In genomic region chr3:101711594-101712171, GRCm38 (mm10) we compare ENCODE assay signal across 9 mouse cellular contexts.
DNase-seq lines count a peak whose midpoint lies in the region; ATAC-seq lines count a peak whose summit lies in the region.
"Had no signal": no experiment of that assay in that cellular context is flagged by ENCODE, and none has a peak within 500 bp of the region (broad histone marks: within the 10 kb centered on the region; RNA-seq: fewer than 3 reads in every experiment).

No protein-coding gene starts in this region.

- H3K4me1 ChIP-seq in forebrain, embryonic 13.5 days, result peaks cover 37% of the 10 kb centered on the region
- no peaks in the 10 kb centered on the region; the same call in 1 of the 2 replicates for H3K4me1 ChIP-seq in liver, embryonic 16.5 days (ENCODE audit: control insufficient read depth, low read depth, low read length)

- no peaks in the 10 kb centered on the region for H3K9me3 ChIP-seq in forebrain, embryonic 13.5 days (replicated peaks)
- H3K9me3 ChIP-seq in liver, embryonic 16.5 days (replicated peaks; ENCODE audit: control insufficient read depth, low read length), result no peaks in the 10 kb centered on the region

- no peak overlapping the region for H3K4me2 ChIP-seq in forebrain, embryonic 13.5 days
- H3K4me2 ChIP-seq in liver, embryonic 16.5 days (ENCODE audit: low read depth, low read length), result no peak overlapping the region

- no peak overlapping the region for H3K9ac ChIP-seq in forebrain, embryonic 13.5 days
- no peak overlapping the region for H3K9ac ChIP-seq in liver, embryonic 16.5 days (ENCODE audit: low read depth, low read length)

- peak; percentile 59; the same call in 1 of the 2 replicates for ATAC-seq in forebrain, embryonic 13.5 days
- ATAC-seq in liver, embryonic 16.5 days (ENCODE audit: low read depth), result 0 out of 2 replicates have a peak, but pooled peaks have one; percentile 16

- H3K36me3 ChIP-seq in forebrain, embryonic 13.5 days (ENCODE audit: poor library complexity, severe bottlenecking), result no peaks in the 10 kb centered on the region
- H3K36me3 ChIP-seq in liver, embryonic 16.5 days (ENCODE audit: control insufficient read depth, insufficient read depth), result no peaks in the 10 kb centered on the region

- peak; percentile 25 for DNase-seq in kidney, adult 11 months
- no peak for DNase-seq in kidney, postnatal 14 days
- peak; percentile 43 to 60 for DNase-seq in heart, postnatal 36 days
- DNase-seq in skeletal muscle tissue, adult 2 months (ENCODE audit: low read depth, low spot score), result peak; percentile 50
- DNase-seq in layer of hippocampus, postnatal 14 days (ENCODE audit: low spot score in 2 of 2), result no peak
- no peak for DNase-seq in adrenal gland, adult 18-20 months (ENCODE audit: low spot score in 2 of 2)

- peak overlapping the region; percentile 61 for H3K27ac ChIP-seq in forebrain, embryonic 13.5 days
- H3K27ac ChIP-seq in liver, embryonic 16.5 days (ENCODE audit: low read length), result no peak overlapping the region

- WGBS in forebrain, embryonic 13.5 days, result 5% methylated on average over 11 of the region's 11 CpGs
- WGBS in liver, embryonic 16.5 days (ENCODE audit: insufficient replicate concordance), result 24% methylated on average over 11 of the region's 11 CpGs

- H3K4me3 ChIP-seq in forebrain, embryonic 13.5 days, result no peak overlapping the region
- no peak overlapping the region for H3K4me3 ChIP-seq in liver, embryonic 16.5 days (ENCODE audit: low read depth, low read length)

- intact Hi-C loops in heart, postnatal 36 days (cut with DNase I), result loop anchor here (5.0 kb wide), 1 partner anchor 109 kb away; the partner anchor contains the start of gene Atp1a1

- no peaks in the 10 kb centered on the region; the same call in 1 of the 2 replicates for H3K27me3 ChIP-seq in forebrain, embryonic 13.5 days
- no peaks in the 10 kb centered on the region for H3K27me3 ChIP-seq in liver, embryonic 16.5 days (ENCODE audit: control insufficient read depth, insufficient read depth, low read depth, low read length)
- H3K27me3 ChIP-seq: CH12.LX had no signal

Comparison
In these comparisons a context has a peak if more than half of its experiments do, and no peak if none do; other contexts are left out.
1. DNase-seq: peak in kidney, adult 11 months (single experiment), heart, postnatal 36 days (2 of 2) and skeletal muscle tissue, adult 2 months (single experiment); none in kidney, postnatal 14 days (single experiment), layer of hippocampus, postnatal 14 days (0 of 2) and adrenal gland, adult 18-20 months (0 of 2).